Mouse (Mus musculus): ENCODE measurements around the gene Chad. TPM values are rescaled to one million over a fixed set of nuclear protein-coding genes. Genes with fewer than 3 reads are reported as not detected.
A peak's percentile ranks its signal among the peaks of the same experiment; 100 is the strongest.

The Chad gene
- total and polyA plus RNA-seq, 3 experiments, result 0.08 to 0.11 TPM; not detected in 1

DNA sequence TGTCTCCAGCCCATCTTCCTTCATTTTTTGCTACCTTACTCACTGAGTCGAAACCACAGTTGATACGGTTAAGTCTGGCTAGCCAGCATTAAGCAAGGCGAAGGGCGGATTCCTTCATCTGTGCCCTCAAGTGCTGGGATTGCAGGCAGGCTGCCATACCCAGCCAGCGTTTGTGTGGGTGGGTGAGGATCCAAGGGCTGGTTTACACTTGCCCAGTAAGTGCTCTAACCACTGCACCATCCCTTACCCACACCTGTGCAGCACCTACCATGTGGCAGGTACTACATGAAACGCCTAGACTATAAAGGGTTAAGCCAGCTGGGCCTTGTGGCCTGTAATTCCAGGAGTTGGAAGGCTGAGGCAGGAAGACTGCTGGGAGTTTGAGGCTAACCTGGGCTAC is 17.6 kb upstream of the Chad start:
- DNase-seq (ENCODE audit: low read depth, low spot score), result no peak
- Histone ChIP-seq H3K27me3 (ENCODE audit: control insufficient read depth in 1 of 2, insufficient read depth in 2 of 2, low read length in 2 of 2) (no peaks in the 10 kb centered on the region), H3K9me3 (replicated peaks; ENCODE audit: insufficient read depth, low read length) (no peaks in the 10 kb centered on the region), H3K9ac (ENCODE audit: control insufficient read depth, low read depth, low read length, poor library complexity, severe bottlenecking) (no peak overlapping the region), H3K4me3 (ENCODE audit: control insufficient read depth in 1 of 2, insufficient read depth in 1 of 2, low read depth in 2 of 2, low read length in 2 of 2) (no peak overlapping the region), H3K79me2 (ENCODE audit: control insufficient read depth, insufficient read depth, low read length, poor library complexity) (peaks cover 14% of the 10 kb centered on the region), H3K27ac (ENCODE audit: control insufficient read depth, low read depth, low read length) (no peak overlapping the region), H3K4me1 (ENCODE audit: control insufficient read depth in 1 of 2, insufficient read depth in 2 of 2, low read length in 2 of 2) (peaks cover 0 to 13% of the 10 kb centered on the region in 2 experiments; a peak in 2 of 4 replicates), H3K36me3 (ENCODE audit: control insufficient read depth in 1 of 2, insufficient read depth in 2 of 2, low read length in 2 of 2) (peaks cover 1 to 12% of the 10 kb centered on the region in 2 experiments; a peak in 3 of 4 replicates)
- TF ChIP-seq POLR2AphosphoS2 (IDR thresholded peaks at IDR 0.05; ENCODE audit: low read length) (no peak), ZMIZ1 (IDR thresholded peaks at IDR 0.05; ENCODE audit: low read depth, low read length) (no peak), USF1 (IDR thresholded peaks at IDR 0.05; ENCODE audit: low read depth, low read length) (no peak), CHD2 (IDR thresholded peaks at IDR 0.05; ENCODE audit: low read length) (no peak), POLR2A (IDR thresholded peaks at IDR 0.05; ENCODE audit: control insufficient read depth in 1 of 2, insufficient read depth in 1 of 2, low read depth in 1 of 2, low read length in 2 of 2, poor library complexity in 1 of 2) (no peak), MAX (IDR thresholded peaks at IDR 0.05; ENCODE audit: low read length) (no peak), ELF1 (IDR thresholded peaks at IDR 0.05; ENCODE audit: low read depth, low read length) (no peak), EP300 (IDR thresholded peaks at IDR 0.05; ENCODE audit: low read depth in 1 of 2, low read length in 2 of 2) (no peak), RCOR1 (IDR thresholded peaks at IDR 0.05; ENCODE audit: low read depth, low read length) (no peak), GABPA (IDR thresholded peaks at IDR 0.05; ENCODE audit: low read depth, low read length) (no peak), ETS1 (IDR thresholded peaks at IDR 0.05; ENCODE audit: low read depth, low read length) (no peak), MAFK (IDR thresholded peaks at IDR 0.05; ENCODE audit: borderline replicate concordance, low read depth, low read length) (no peak), TBP (IDR thresholded peaks at IDR 0.05; ENCODE audit: low read depth, low read length) (no peak), JUND (IDR thresholded peaks at IDR 0.05; ENCODE audit: low read depth, low read length) (no peak), MAZ (IDR thresholded peaks at IDR 0.05; ENCODE audit: low read depth, low read length) (no peak)

DNA sequence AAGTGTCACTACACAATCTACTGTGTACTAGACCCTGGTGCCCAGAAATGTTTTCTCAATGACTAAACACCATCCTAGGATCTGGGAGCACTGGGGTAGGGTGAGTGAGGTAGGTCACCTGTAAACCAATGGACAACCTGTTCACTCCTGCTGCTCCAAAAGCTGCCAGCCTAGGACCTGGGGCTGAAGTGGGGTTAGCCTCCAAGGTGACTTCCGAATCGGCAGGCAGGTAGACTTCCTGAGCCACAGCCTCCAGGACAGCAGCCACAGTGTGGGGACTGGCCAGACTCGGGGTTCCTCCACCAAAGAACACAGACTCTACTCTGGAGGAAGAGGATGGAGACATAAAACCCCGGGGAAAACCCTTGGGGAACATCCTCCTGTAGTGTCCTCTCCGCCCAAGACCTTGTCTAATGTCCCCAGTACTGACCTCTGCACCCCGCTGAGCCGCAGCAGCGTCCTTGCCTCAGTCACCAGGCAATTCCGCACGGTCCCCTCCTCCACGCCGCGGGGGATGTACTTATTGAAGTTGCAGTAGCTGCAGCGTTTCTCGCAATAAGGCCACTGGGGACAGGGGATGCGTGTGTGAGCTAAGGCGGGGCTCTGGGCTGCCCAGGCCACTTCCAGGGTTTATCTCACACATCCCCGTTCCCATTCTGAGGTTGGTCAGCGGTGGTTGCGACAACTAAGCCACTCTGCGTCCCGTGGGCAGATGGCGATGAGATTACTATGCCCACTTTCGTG is 16.6 kb upstream of the Chad start:
- DNase-seq (ENCODE audit: low read depth, low spot score), result peak; percentile 71

More for the DNA sequence above, 16.6 kb upstream of the Chad start:
- peak overlapping the region; percentile 91 for H3K27ac ChIP-seq (ENCODE audit: control insufficient read depth, low read depth, low read length)
- peaks cover 14% of the 10 kb centered on the region for H3K79me2 ChIP-seq (ENCODE audit: control insufficient read depth, insufficient read depth, low read length, poor library complexity)
- peaks cover 1 to 12% of the 10 kb centered on the region in 2 experiments; a peak in 3 of 4 replicates for H3K36me3 ChIP-seq (ENCODE audit: control insufficient read depth in 1 of 2, insufficient read depth in 2 of 2, low read length in 2 of 2)
- no peak for TF ChIP-seq MYC (IDR thresholded peaks at IDR 0.05; ENCODE audit: low read depth, low read length)
- TF ChIP-seq ZNF384 (IDR thresholded peaks at IDR 0.05; ENCODE audit: low read depth, low read length), result no peak
- no peak for TF ChIP-seq TBP (IDR thresholded peaks at IDR 0.05; ENCODE audit: low read depth, low read length)
- TF ChIP-seq MYB (IDR thresholded peaks at IDR 0.05; ENCODE audit: low read depth, low read length), result no peak
- TF ChIP-seq MAZ (IDR thresholded peaks at IDR 0.05; ENCODE audit: low read depth, low read length), result no peak
- TF ChIP-seq KAT2A (conservative IDR thresholded peaks at IDR 0.05; ENCODE audit: low read depth, low read length), result no peak
- no peak for TF ChIP-seq RAD21 (IDR thresholded peaks at IDR 0.05; ENCODE audit: low read depth, low read length)
- TF ChIP-seq TCF12 (IDR thresholded peaks at IDR 0.05; ENCODE audit: low read depth, low read length), result no peak
- TF ChIP-seq SIN3A (IDR thresholded peaks at IDR 0.05; ENCODE audit: low read length), result no peak; the same call in 1 of the 2 replicates
- TF ChIP-seq POLR2A (IDR thresholded peaks at IDR 0.05; ENCODE audit: control insufficient read depth in 1 of 2, insufficient read depth in 1 of 2, low read depth in 1 of 2, low read length in 2 of 2, poor library complexity in 1 of 2), result 0 out of 4 replicates have a peak, but pooled peaks of 1 of the 2 experiments have one; percentile 0
- TF ChIP-seq E2F4 (IDR thresholded peaks at IDR 0.05; ENCODE audit: borderline replicate concordance, low read depth, low read length), result no peak
- no peak for TF ChIP-seq JUND (IDR thresholded peaks at IDR 0.05; ENCODE audit: low read depth, low read length)
- TF ChIP-seq POLR2AphosphoS5 (IDR thresholded peaks at IDR 0.05; ENCODE audit: borderline replicate concordance, low read depth, low read length), result 0 out of 2 replicates have a peak, but pooled peaks have one; percentile 3
- TF ChIP-seq GABPA (IDR thresholded peaks at IDR 0.05; ENCODE audit: low read depth, low read length), result no peak
- no peaks in the 10 kb centered on the region for H3K9me3 ChIP-seq (replicated peaks; ENCODE audit: insufficient read depth, low read length)
- peak overlapping the region; percentile 80 for H3K9ac ChIP-seq (ENCODE audit: control insufficient read depth, low read depth, low read length, poor library complexity, severe bottlenecking)
- peak overlapping the region; percentile 74 to 75 for H3K4me3 ChIP-seq (ENCODE audit: control insufficient read depth in 1 of 2, insufficient read depth in 1 of 2, low read depth in 2 of 2, low read length in 2 of 2)
- H3K4me1 ChIP-seq (ENCODE audit: control insufficient read depth in 1 of 2, insufficient read depth in 2 of 2, low read length in 2 of 2), result peaks cover 0 to 13% of the 10 kb centered on the region in 2 experiments; a peak in 2 of 4 replicates
- no peaks in the 10 kb centered on the region for H3K27me3 ChIP-seq (ENCODE audit: control insufficient read depth in 1 of 2, insufficient read depth in 2 of 2, low read length in 2 of 2)

All from MEL (cell line).